Mouse (Mus musculus) adrenal gland, adult 2 months (tissue): Measurements from ENCODE around the gene Prss46. TPM values are rescaled to one million over a fixed set of nuclear protein-coding genes. Genes with fewer than 3 reads are reported as not detected.

Experiments used
- DNase-seq: peaks from one replicate; pipeline ENCODE4 v3.0.0; 2021
- polyA plus RNA-seq: library from polyadenylated mRNA; depleted of rRNA; stranded (reverse); fragments of >200 nt; gene quantifications from 2 replicates; pipeline ENCODE4 v1.2.3, GENCODE M21; 2012; rRNA removed
- total RNA-seq, 2 experiments: library from RNA; stranded (reverse); gene quantifications; 2 replicates each; pipeline ENCODE4 v1.2.3; 2021

The Prss46 gene
- total and polyA plus RNA-seq, 3 experiments, result not detected

GRCm38 (mm10) chr9:110896595-110896994 lies 52.3 kb downstream of the Prss46 start:
- DNase-seq, result no peak

- no peak for DNase-seq
Observed at GRCm38 (mm10) chr9:110899451-110900008, 55.2 kb downstream of the Prss46 start.

GRCm38 (mm10) chr9:110901204-110901603 lies 56.9 kb downstream of the Prss46 start:
- DNase-seq, result no peak

- DNase-seq, result no peak
Observed at GRCm38 (mm10) chr9:110902271-110902670, 58.0 kb downstream of the Prss46 start.

Other genes starting within 250 kb of the Prss46 start
- 10 to 100 TPM; 12.0 to 14.5 TPM for gene Nradd, start 220.1 kb upstream of the Prss46 start, total RNA-seq
- 27.6 and 30.2 TPM in 2 replicates for gene Nradd, start 220.1 kb upstream of the Prss46 start, polyA plus RNA-seq
- gene Nbeal2, start 190.3 kb upstream of the Prss46 start, total RNA-seq, result 1 to 10 TPM; 5.5 to 7.1 TPM
- 22.5 and 30.8 TPM in 2 replicates for gene Nbeal2, start 190.3 kb upstream of the Prss46 start, polyA plus RNA-seq
- gene Ccdc12, start 188.0 kb upstream of the Prss46 start, total RNA-seq, result 10 to 100 TPM; 51.6 to 71.6 TPM
- gene Ccdc12, start 188.0 kb upstream of the Prss46 start, polyA plus RNA-seq, result 38.4 and 45.5 TPM in 2 replicates
- gene Myl3, start 102.6 kb upstream of the Prss46 start, total RNA-seq, result under 1 TPM in 1 of 2 experiments, not detected in 1; 0.66 TPM
- 0.22 TPM in 1 of 2 replicates, not detected in the other for gene Myl3, start 102.6 kb upstream of the Prss46 start, polyA plus RNA-seq
- 10 to 100 TPM; 14.7 to 16.3 TPM for gene Pth1r, start 97.4 kb upstream of the Prss46 start, total RNA-seq
- 37.8 and 51.4 TPM in 2 replicates for gene Pth1r, start 97.4 kb upstream of the Prss46 start, polyA plus RNA-seq
- gene Prss42, start 46.3 kb upstream of the Prss46 start, total RNA-seq, result not detected
- not detected in 2 replicates for gene Prss42, start 46.3 kb upstream of the Prss46 start, polyA plus RNA-seq
- not detected for gene Prss44, start 30.5 kb upstream of the Prss46 start, total RNA-seq
- not detected in 2 replicates for gene Prss44, start 30.5 kb upstream of the Prss46 start, polyA plus RNA-seq
- not detected for gene Prss43, start 17.8 kb upstream of the Prss46 start, total RNA-seq
- not detected in 2 replicates for gene Prss43, start 17.8 kb upstream of the Prss46 start, polyA plus RNA-seq
- gene Prss45, start 9.9 kb upstream of the Prss46 start, total RNA-seq, result not detected
- not detected in 2 replicates for gene Prss45, start 9.9 kb upstream of the Prss46 start, polyA plus RNA-seq
- not detected for gene Prss50, start 13.5 kb downstream of the Prss46 start, total RNA-seq
- gene Prss50, start 13.5 kb downstream of the Prss46 start, polyA plus RNA-seq, result not detected in 2 replicates
- 10 to 100 TPM; 13.3 to 20.2 TPM for gene Als2cl, start 35.4 kb downstream of the Prss46 start, total RNA-seq
- gene Als2cl, start 35.4 kb downstream of the Prss46 start, polyA plus RNA-seq, result 43.0 and 52.5 TPM in 2 replicates
- 1 to 10 TPM; 2.0 to 3.9 TPM for gene Tmie, start 35.6 kb downstream of the Prss46 start, total RNA-seq
- 2.2 and 4.6 TPM in 2 replicates for gene Tmie, start 35.6 kb downstream of the Prss46 start, polyA plus RNA-seq
- gene Fam240a, start 72.4 kb downstream of the Prss46 start, total RNA-seq, result not detected
- not detected in 2 replicates for gene Fam240a, start 72.4 kb downstream of the Prss46 start, polyA plus RNA-seq
- not detected for gene Tdgf1, start 101.7 kb downstream of the Prss46 start, total RNA-seq
- not detected in 2 replicates for gene Tdgf1, start 101.7 kb downstream of the Prss46 start, polyA plus RNA-seq
- gene Lrrc2, start 107.0 kb downstream of the Prss46 start, total RNA-seq, result 10 to 100 TPM in 1 of 2 experiments, 1 to 10 TPM in 1; 8.0 to 18.5 TPM
- 0.34 and 0.39 TPM in 2 replicates for gene Lrrc2, start 107.0 kb downstream of the Prss46 start, polyA plus RNA-seq
- 1 to 10 TPM; 3.9 to 4.7 TPM for gene Rtp3, start 146.1 kb downstream of the Prss46 start, total RNA-seq
- gene Rtp3, start 146.1 kb downstream of the Prss46 start, polyA plus RNA-seq, result 8.7 and 8.8 TPM in 2 replicates
- 1 to 10 TPM in 1 of 2 experiments, under 1 TPM in 1; 0.86 to 2.1 TPM for gene Ltf, start 174.8 kb downstream of the Prss46 start, total RNA-seq
- gene Ltf, start 174.8 kb downstream of the Prss46 start, polyA plus RNA-seq, result 0.26 TPM in 1 of 2 replicates, not detected in the other
- 10 to 100 TPM in 1 of 2 experiments, 1 to 10 TPM in 1; 8.0 to 10.1 TPM for gene Ccrl2, start 213.0 kb downstream of the Prss46 start, total RNA-seq
- gene Ccrl2, start 213.0 kb downstream of the Prss46 start, polyA plus RNA-seq, result 4.8 and 5.2 TPM in 2 replicates